Mouse (Mus musculus): ENCODE data around the gene Vamp1. TPM values are rescaled to one million over a fixed set of nuclear protein-coding genes. Genes with fewer than 3 reads are reported as not detected.

Gene Vamp1
- total and polyA plus RNA-seq, 3 experiments, result 1.5 to 5.5 TPM; not detected in 1

DNA sequence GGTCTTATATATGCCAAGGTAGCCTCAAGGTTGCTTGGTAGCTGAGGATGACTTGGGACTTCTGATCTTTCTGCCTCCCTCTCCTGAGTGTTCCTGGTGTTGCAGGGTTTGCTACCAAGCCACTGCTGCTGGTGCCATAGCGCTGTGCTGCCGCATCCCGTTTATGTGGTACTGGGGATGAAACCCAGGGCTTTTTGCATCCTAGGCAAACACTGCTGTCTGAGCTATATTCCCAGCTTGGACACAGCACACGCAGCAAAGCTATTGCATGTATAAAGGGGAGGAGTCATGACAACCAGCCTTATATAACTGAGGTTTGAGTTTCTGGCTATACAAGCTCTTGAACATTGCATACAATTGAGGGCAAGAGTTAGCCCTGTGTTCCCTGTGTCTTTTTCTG, 22.1 kb downstream of the Vamp1 start:
- Histone ChIP-seq H3K27me3 (ENCODE audit: control insufficient read depth in 1 of 2, insufficient read depth in 2 of 2, low read length in 2 of 2) (no peaks in the 10 kb centered on the region), H3K9ac (ENCODE audit: control insufficient read depth, low read depth, low read length, poor library complexity, severe bottlenecking) (no peak overlapping the region), H3K4me3 (ENCODE audit: control insufficient read depth in 1 of 2, insufficient read depth in 1 of 2, low read depth in 2 of 2, low read length in 2 of 2) (no peak overlapping the region), H3K9me3 (replicated peaks; ENCODE audit: insufficient read depth, low read length) (no peaks in the 10 kb centered on the region), H3K27ac (ENCODE audit: control insufficient read depth, low read depth, low read length) (no peak overlapping the region), H3K36me3 (ENCODE audit: control insufficient read depth in 1 of 2, insufficient read depth in 2 of 2, low read length in 2 of 2) (peaks cover 0 to 6% of the 10 kb centered on the region in 2 experiments; a peak in 2 of 4 replicates), H3K79me2 (ENCODE audit: control insufficient read depth, insufficient read depth, low read length, poor library complexity) (no peaks in the 10 kb centered on the region), H3K4me1 (ENCODE audit: control insufficient read depth in 1 of 2, insufficient read depth in 2 of 2, low read length in 2 of 2) (peaks cover 3 to 11% of the 10 kb centered on the region in 2 experiments; a peak in 3 of 4 replicates)
- no peak for DNase-seq (ENCODE audit: low read depth, low spot score)
- TF ChIP-seq SMC3 (IDR thresholded peaks at IDR 0.05; ENCODE audit: low read depth, low read length) (no peak), MYB (IDR thresholded peaks at IDR 0.05; ENCODE audit: low read depth, low read length) (no peak), MEF2A (IDR thresholded peaks at IDR 0.05; ENCODE audit: extremely low read depth, insufficient replicate concordance, low read depth, low read length, poor library complexity, severe bottlenecking) (no peak), GATA1 (IDR thresholded peaks at IDR 0.05; ENCODE audit: low read depth, low read length) (no peak), CHD1 (IDR thresholded peaks at IDR 0.05; ENCODE audit: low read depth, low read length) (no peak), RCOR1 (IDR thresholded peaks at IDR 0.05; ENCODE audit: low read depth, low read length) (no peak), EP300 (IDR thresholded peaks at IDR 0.05; ENCODE audit: low read depth in 1 of 2, low read length in 2 of 2) (no peak), HCFC1 (IDR thresholded peaks at IDR 0.05; ENCODE audit: low read depth, low read length) (no peak), KAT2A (conservative IDR thresholded peaks at IDR 0.05; ENCODE audit: low read depth, low read length) (no peak), JUND (IDR thresholded peaks at IDR 0.05; ENCODE audit: low read depth, low read length) (no peak), MYC (IDR thresholded peaks at IDR 0.05; ENCODE audit: low read depth, low read length) (no peak), ELF1 (IDR thresholded peaks at IDR 0.05; ENCODE audit: low read depth, low read length) (no peak), POLR2AphosphoS2 (IDR thresholded peaks at IDR 0.05; ENCODE audit: low read length) (no peak)

DNA sequence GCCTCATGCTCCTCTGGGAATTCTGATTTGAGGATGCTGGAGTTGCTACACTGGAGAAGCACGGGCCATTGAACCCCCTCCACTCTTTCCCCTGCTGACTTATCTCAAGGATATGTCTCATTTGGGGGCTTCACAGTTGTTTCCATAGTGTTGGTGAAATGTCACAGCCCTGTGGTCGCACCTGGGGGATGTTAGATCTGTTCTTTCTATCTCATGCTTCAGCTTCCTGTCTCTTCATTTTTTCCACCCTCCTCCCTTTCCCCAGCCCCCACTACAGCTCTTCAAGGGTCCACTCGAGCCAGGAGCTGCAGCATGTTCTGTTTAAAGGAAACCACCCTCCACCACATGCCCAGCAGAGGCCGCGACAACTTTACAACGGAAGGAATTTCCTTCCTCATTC, 23.0 kb downstream of the Vamp1 start:
- TF ChIP-seq EP300 (IDR thresholded peaks at IDR 0.05; ENCODE audit: low read depth in 1 of 2, low read length in 2 of 2), result no peak
- TF ChIP-seq CHD2 (IDR thresholded peaks at IDR 0.05; ENCODE audit: low read length), result no peak
- no peak for TF ChIP-seq SIN3A (IDR thresholded peaks at IDR 0.05; ENCODE audit: low read length)
- TF ChIP-seq USF2 (IDR thresholded peaks at IDR 0.05; ENCODE audit: borderline replicate concordance in 1 of 2, insufficient read depth in 1 of 2, low read depth in 1 of 2, low read length in 2 of 2), result no peak
- H3K27me3 ChIP-seq (ENCODE audit: control insufficient read depth in 1 of 2, insufficient read depth in 2 of 2, low read length in 2 of 2), result no peaks in the 10 kb centered on the region
- H3K4me1 ChIP-seq (ENCODE audit: control insufficient read depth in 1 of 2, insufficient read depth in 2 of 2, low read length in 2 of 2), result peaks cover 0 to 7% of the 10 kb centered on the region in 2 experiments; a peak in 2 of 4 replicates
- H3K4me3 ChIP-seq (ENCODE audit: control insufficient read depth in 1 of 2, insufficient read depth in 1 of 2, low read depth in 2 of 2, low read length in 2 of 2), result no peak overlapping the region
- H3K36me3 ChIP-seq (ENCODE audit: control insufficient read depth in 1 of 2, insufficient read depth in 2 of 2, low read length in 2 of 2), result no peaks in the 10 kb centered on the region; a peak in 1 of 4 replicates
- no peak overlapping the region for H3K27ac ChIP-seq (ENCODE audit: control insufficient read depth, low read depth, low read length)
- H3K9ac ChIP-seq (ENCODE audit: control insufficient read depth, low read depth, low read length, poor library complexity, severe bottlenecking), result no peak overlapping the region
- H3K9me3 ChIP-seq (replicated peaks; ENCODE audit: insufficient read depth, low read length), result no peaks in the 10 kb centered on the region
- no peak for DNase-seq (ENCODE audit: low read depth, low spot score)
- H3K79me2 ChIP-seq (ENCODE audit: control insufficient read depth, insufficient read depth, low read length, poor library complexity), result no peaks in the 10 kb centered on the region
